Mouse (Mus musculus): ENCODE measurements at regions not wholly inside any gene's neighbourhood (a gene's known extent, or its start where the extent isn't known, plus 50 kb on each side); places are given as distances from the start of the nearest gene placed in this dataset.
"Not testable (repeated sequence)": the region's sequence is repeated elsewhere in the genome, so short reads cannot be mapped to it uniquely, and the experiment has no call there.

GRCm38 (mm10) chr12:29348698-29349097, 179.5 kb upstream of the Myt1l start:
- peaks cover 6% of the 10 kb centered on the region; the same call in 1 of the 2 replicates for H3K27me3 ChIP-seq (ENCODE audit: insufficient read depth, low read length)
- H3K9me3 ChIP-seq (ENCODE audit: low read length): no peaks in the 10 kb centered on the region
- no peak overlapping the region for H3K4me3 ChIP-seq (replicated peaks; ENCODE audit: low read length)
- peaks cover 4% of the 10 kb centered on the region for H3K4me1 ChIP-seq (replicated peaks; ENCODE audit: low read depth, low read length)
- TF ChIP-seq POU5F1 (IDR thresholded peaks at IDR 0.05; ENCODE audit: borderline replicate concordance, low read length) (no peak), CTCF (conservative IDR thresholded peaks at IDR 0.05; ENCODE audit: low read length) (no peak), NANOG (IDR thresholded peaks at IDR 0.05; ENCODE audit: borderline replicate concordance, low read length) (no peak)
- H3K36me3 ChIP-seq (ENCODE audit: insufficient read depth, low read length): no peaks in the 10 kb centered on the region

GRCm38 (mm10) chr12:29349146-29349850, 178.9 kb upstream of the Myt1l start:
- no peaks in the 10 kb centered on the region for H3K9me3 ChIP-seq (ENCODE audit: low read length)
- peaks cover 6% of the 10 kb centered on the region; the same call in 1 of the 2 replicates for H3K27me3 ChIP-seq (ENCODE audit: insufficient read depth, low read length)
- peaks cover 8% of the 10 kb centered on the region for H3K4me1 ChIP-seq (replicated peaks; ENCODE audit: low read depth, low read length)
- H3K4me3 ChIP-seq (replicated peaks; ENCODE audit: low read length): no peak overlapping the region
- TF ChIP-seq NANOG (IDR thresholded peaks at IDR 0.05; ENCODE audit: borderline replicate concordance, low read length): no peak
- TF ChIP-seq POU5F1 (IDR thresholded peaks at IDR 0.05; ENCODE audit: borderline replicate concordance, low read length): no peak
- no peak for TF ChIP-seq CTCF (conservative IDR thresholded peaks at IDR 0.05; ENCODE audit: low read length)
- H3K36me3 ChIP-seq (ENCODE audit: insufficient read depth, low read length): no peaks in the 10 kb centered on the region

- Histone ChIP-seq H3K36me3 (ENCODE audit: insufficient read depth, low read length) (no peaks in the 10 kb centered on the region), H3K27me3 (ENCODE audit: insufficient read depth, low read length) (0 out of 2 replicates have a peak, but pooled peaks cover 4% of the 10 kb centered on the region), H3K4me3 (replicated peaks; ENCODE audit: low read length) (no peak overlapping the region), H3K9me3 (ENCODE audit: low read length) (no peaks in the 10 kb centered on the region), H3K4me1 (replicated peaks; ENCODE audit: low read depth, low read length) (peaks cover 38% of the 10 kb centered on the region)
- TF ChIP-seq POU5F1 (IDR thresholded peaks at IDR 0.05; ENCODE audit: borderline replicate concordance, low read length): no peak
- no peak for TF ChIP-seq NANOG (IDR thresholded peaks at IDR 0.05; ENCODE audit: borderline replicate concordance, low read length)
- no peak for TF ChIP-seq CTCF (conservative IDR thresholded peaks at IDR 0.05; ENCODE audit: low read length)
Measured at GRCm38 (mm10) chr12:29353777-29354496, 174.2 kb upstream of the Myt1l start.

GRCm38 (mm10) chr12:29354816-29355215, 173.4 kb upstream of the Myt1l start:
- H3K9me3 ChIP-seq (ENCODE audit: low read length): no peaks in the 10 kb centered on the region
- peaks cover 42% of the 10 kb centered on the region for H3K4me1 ChIP-seq (replicated peaks; ENCODE audit: low read depth, low read length)
- no peak overlapping the region for H3K4me3 ChIP-seq (replicated peaks; ENCODE audit: low read length)
- H3K27me3 ChIP-seq (ENCODE audit: insufficient read depth, low read length): 0 out of 2 replicates have a peak, but pooled peaks cover 4% of the 10 kb centered on the region
- no peaks in the 10 kb centered on the region for H3K36me3 ChIP-seq (ENCODE audit: insufficient read depth, low read length)
- no peak for TF ChIP-seq NANOG (IDR thresholded peaks at IDR 0.05; ENCODE audit: borderline replicate concordance, low read length)
- no peak for TF ChIP-seq POU5F1 (IDR thresholded peaks at IDR 0.05; ENCODE audit: borderline replicate concordance, low read length)
- TF ChIP-seq CTCF (conservative IDR thresholded peaks at IDR 0.05; ENCODE audit: low read length): no peak

GRCm38 (mm10) chr12:29356681-29357397, 171.3 kb upstream of the Myt1l start:
- H3K9me3 ChIP-seq (ENCODE audit: low read length): no peaks in the 10 kb centered on the region
- peaks cover 42% of the 10 kb centered on the region for H3K4me1 ChIP-seq (replicated peaks; ENCODE audit: low read depth, low read length)
- TF ChIP-seq NANOG (IDR thresholded peaks at IDR 0.05; ENCODE audit: borderline replicate concordance, low read length): no peak
- TF ChIP-seq POU5F1 (IDR thresholded peaks at IDR 0.05; ENCODE audit: borderline replicate concordance, low read length): no peak
- TF ChIP-seq CTCF (conservative IDR thresholded peaks at IDR 0.05; ENCODE audit: low read length): no peak
- no peak overlapping the region for H3K4me3 ChIP-seq (replicated peaks; ENCODE audit: low read length)
- 0 out of 2 replicates have a peak, but pooled peaks cover 4% of the 10 kb centered on the region for H3K27me3 ChIP-seq (ENCODE audit: insufficient read depth, low read length)
- H3K36me3 ChIP-seq (ENCODE audit: insufficient read depth, low read length): no peaks in the 10 kb centered on the region

GRCm38 (mm10) chr12:29361236-29361635, 166.9 kb upstream of the Myt1l start:
- H3K4me3 ChIP-seq (replicated peaks; ENCODE audit: low read length): no peak overlapping the region
- peaks cover 25% of the 10 kb centered on the region for H3K4me1 ChIP-seq (replicated peaks; ENCODE audit: low read depth, low read length)
- 0 out of 2 replicates have a peak, but pooled peaks cover 4% of the 10 kb centered on the region for H3K27me3 ChIP-seq (ENCODE audit: insufficient read depth, low read length)
- TF ChIP-seq NANOG (IDR thresholded peaks at IDR 0.05; ENCODE audit: borderline replicate concordance, low read length) (no peak), CTCF (conservative IDR thresholded peaks at IDR 0.05; ENCODE audit: low read length) (no peak), POU5F1 (IDR thresholded peaks at IDR 0.05; ENCODE audit: borderline replicate concordance, low read length) (no peak)
- H3K36me3 ChIP-seq (ENCODE audit: insufficient read depth, low read length): no peaks in the 10 kb centered on the region
- no peaks in the 10 kb centered on the region for H3K9me3 ChIP-seq (ENCODE audit: low read length)

- H3K4me1 ChIP-seq (replicated peaks; ENCODE audit: low read depth, low read length): peaks cover 46% of the 10 kb centered on the region
- not testable (repeated sequence) for H3K27me3 ChIP-seq (ENCODE audit: insufficient read depth, low read length); H3K9me3 ChIP-seq (ENCODE audit: low read length); H3K36me3 ChIP-seq (ENCODE audit: insufficient read depth, low read length)
- H3K4me3 ChIP-seq (replicated peaks; ENCODE audit: low read length): peak overlapping the region; percentile 69
Measured at GRCm38 (mm10) chr12:29367741-29368106, 160.5 kb upstream of the Myt1l start.

GRCm38 (mm10) chr12:29368107-29368819, 159.9 kb upstream of the Myt1l start:
- Histone ChIP-seq H3K27me3 (ENCODE audit: insufficient read depth, low read length) (no peaks in the 10 kb centered on the region), H3K4me1 (replicated peaks; ENCODE audit: low read depth, low read length) (peaks cover 46% of the 10 kb centered on the region), H3K36me3 (ENCODE audit: insufficient read depth, low read length) (no peaks in the 10 kb centered on the region), H3K9me3 (ENCODE audit: low read length) (no peaks in the 10 kb centered on the region), H3K4me3 (replicated peaks; ENCODE audit: low read length) (peak overlapping the region; percentile 69)
- TF ChIP-seq NANOG (IDR thresholded peaks at IDR 0.05; ENCODE audit: borderline replicate concordance, low read length): peak; percentile 39; the same call in 1 of the 2 replicates
- no peak for TF ChIP-seq POU5F1 (IDR thresholded peaks at IDR 0.05; ENCODE audit: borderline replicate concordance, low read length)
- no peak for TF ChIP-seq CTCF (conservative IDR thresholded peaks at IDR 0.05; ENCODE audit: low read length)

Data from E14TG2a.4 (cell line).